Mouse (Mus musculus) spleen, adult 2 months (tissue): ENCODE results near the gene Runx1. TPM values are rescaled to one million over a fixed set of nuclear protein-coding genes. Genes with fewer than 3 reads are reported as not detected.

ENCODE experiments used
- DNase-seq, 2 experiments: peaks; one replicate each; pipeline versions ENCODE4 v3.0.0 to v3.0.0-alpha.2; 2012 to 2021; ENCODE audit warnings: low spot score in 2 of 2, low read depth in 1 of 2
- H3K27ac ChIP-seq: fragments of 200-500 bp; 2 replicates; pipeline ENCODE4 v1.5.1; 2012; ENCODE audit warnings: low read length, inconsistent platforms; ENCODE audit not compliant: insufficient read depth
- H3K27me3 ChIP-seq: fragments of 200-500 bp; 2 replicates; pipeline ENCODE4 v1.6.1; 2012; ENCODE audit warnings: mild to moderate bottlenecking, moderate library complexity, low read length, inconsistent platforms; ENCODE audit not compliant: control insufficient read depth, insufficient read depth
- H3K36me3 ChIP-seq: fragments of 200-500 bp; 2 replicates; pipeline ENCODE4 v1.6.1; 2012; ENCODE audit warnings: mild to moderate bottlenecking, low read length, inconsistent platforms; ENCODE audit not compliant: control insufficient read depth, insufficient read depth
- H3K4me1 ChIP-seq: fragments of 200-500 bp; 2 replicates; pipeline ENCODE4 v1.6.1; 2011; ENCODE audit warnings: inconsistent platforms; ENCODE audit not compliant: control insufficient read depth, insufficient read depth, insufficient read length
- H3K4me3 ChIP-seq: fragments of 200-500 bp; 2 replicates; pipeline ENCODE4 v1.5.1; 2011; ENCODE audit warnings: mild to moderate bottlenecking, inconsistent platforms; ENCODE audit not compliant: insufficient read depth, insufficient read length; ENCODE audit errors: extremely low read depth
- CTCF ChIP-seq: fragments of 200-500 bp; IDR thresholded peaks from 2 replicates; pipeline ENCODE4 v1.5.1; 2011; ENCODE audit warnings: mild to moderate bottlenecking, inconsistent platforms; ENCODE audit not compliant: insufficient read depth, insufficient read length, insufficient replicate concordance; ENCODE audit errors: extremely low read depth
- POLR2A ChIP-seq: fragments of 200-500 bp; IDR thresholded peaks from 2 replicates; pipeline ENCODE4 v1.6.1; 2011; ENCODE audit warnings: low read depth, low read length, inconsistent platforms
- WGBS: fragments of 180-500 bp; shearing (Covaris S2); methylation state at CpG from one replicate; pipeline ENCODE4 v1.1.7; 2018; 5-methylcytosine and 5-hydroxymethylcytosine counted together
- polyA plus RNA-seq: library from polyadenylated mRNA; depleted of rRNA; stranded (reverse); fragments of >200 nt; gene quantifications from 2 replicates; pipeline ENCODE4 v1.2.3, GENCODE M21; 2012

The Runx1 gene
- polyA plus RNA-seq, 1 experiment, result 26.7 TPM

DNA sequence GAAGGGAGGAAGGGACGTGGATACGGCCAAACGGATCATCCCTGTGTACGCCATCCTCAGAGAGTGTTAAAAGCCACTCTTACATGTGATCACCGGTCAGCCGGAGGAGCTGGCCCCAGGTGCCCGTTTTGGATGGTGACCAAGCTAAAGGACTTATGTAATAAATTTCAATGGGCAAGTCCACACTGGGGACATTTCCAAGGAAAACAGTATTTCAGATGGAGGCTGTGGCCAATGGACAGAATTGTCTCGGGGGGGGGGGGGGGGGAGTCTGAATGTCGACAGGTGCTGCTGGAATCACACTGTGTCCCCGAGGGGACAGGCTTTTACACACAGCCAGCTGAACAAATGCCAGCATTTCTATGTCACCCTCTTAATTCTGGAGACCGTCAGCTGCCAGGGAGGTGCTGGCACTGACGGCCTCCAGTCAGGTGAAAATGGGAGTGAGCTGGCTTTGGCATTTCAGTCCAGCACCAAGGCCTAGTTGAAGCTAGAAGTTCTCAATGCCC, 214.3 kb downstream of the Runx1 start:
- DNase-seq, result no peak
- Histone ChIP-seq H3K27ac (no peak overlapping the region), H3K27me3 (no peaks in the 10 kb centered on the region), H3K4me3 (no peak overlapping the region), H3K36me3 (peaks cover 25% of the 10 kb centered on the region), H3K4me1 (no peaks in the 10 kb centered on the region)
- TF ChIP-seq POLR2A, result no peak
- 97% methylated on average over 12 of the region's 12 CpGs for WGBS

DNA sequence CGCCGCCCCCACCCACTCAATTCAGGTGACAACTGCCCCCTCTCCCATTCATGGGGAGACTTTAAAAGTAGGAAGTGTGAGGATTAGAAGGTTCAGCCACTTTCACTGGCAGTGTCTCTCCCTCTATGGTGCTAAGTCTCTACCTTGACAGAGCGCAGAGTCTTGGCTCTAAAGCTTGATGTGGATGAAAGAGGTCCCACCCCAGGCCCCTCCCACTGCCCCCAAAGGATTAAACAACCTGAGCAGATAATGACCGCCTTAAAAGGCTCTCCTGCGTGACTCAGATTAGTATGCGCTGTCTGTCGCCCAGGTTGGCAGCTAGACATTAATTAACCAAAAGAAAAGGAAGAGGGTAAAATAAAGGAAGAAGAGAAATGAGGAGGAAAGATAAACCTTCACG, 215.5 kb downstream of the Runx1 start:
- DNase-seq, result no peak
- H3K4me1 ChIP-seq, result no peaks in the 10 kb centered on the region
- WGBS, result 89% methylated on average over 8 of the region's 8 CpGs
- H3K27me3 ChIP-seq, result no peaks in the 10 kb centered on the region; the same call in 1 of the 2 replicates
- H3K27ac ChIP-seq, result no peak overlapping the region
- peaks cover 37% of the 10 kb centered on the region for H3K36me3 ChIP-seq
- no peak for TF ChIP-seq CTCF
- no peak for TF ChIP-seq POLR2A
- H3K4me3 ChIP-seq, result no peak overlapping the region

DNA sequence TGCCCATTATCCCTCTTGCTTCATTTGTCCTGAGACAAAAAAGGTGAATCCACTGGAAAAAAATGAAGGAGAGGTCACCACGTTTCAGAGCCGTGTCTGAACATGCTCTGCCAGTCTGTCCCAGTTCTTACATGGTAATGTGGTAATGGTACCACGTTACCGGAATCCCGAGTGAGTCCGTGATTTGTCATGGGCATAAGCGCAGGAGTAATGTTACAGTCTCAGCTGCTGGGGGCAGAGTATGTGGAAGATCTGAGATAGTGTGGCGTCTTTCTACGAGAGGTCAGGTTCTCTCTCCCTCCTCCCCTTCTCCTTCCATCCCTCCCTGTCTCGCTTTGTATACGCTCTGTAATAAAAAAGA, 216.3 kb downstream of the Runx1 start:
- Histone ChIP-seq H3K4me3 (no peak overlapping the region), H3K27me3 (no peaks in the 10 kb centered on the region; the same call in 1 of the 2 replicates), H3K4me1 (no peaks in the 10 kb centered on the region), H3K27ac (no peak overlapping the region), H3K36me3 (peaks cover 41% of the 10 kb centered on the region)
- TF ChIP-seq POLR2A (no peak), CTCF (no peak)
- WGBS, result 95% methylated on average over 11 of the region's 11 CpGs
- DNase-seq, result no peak

DNA sequence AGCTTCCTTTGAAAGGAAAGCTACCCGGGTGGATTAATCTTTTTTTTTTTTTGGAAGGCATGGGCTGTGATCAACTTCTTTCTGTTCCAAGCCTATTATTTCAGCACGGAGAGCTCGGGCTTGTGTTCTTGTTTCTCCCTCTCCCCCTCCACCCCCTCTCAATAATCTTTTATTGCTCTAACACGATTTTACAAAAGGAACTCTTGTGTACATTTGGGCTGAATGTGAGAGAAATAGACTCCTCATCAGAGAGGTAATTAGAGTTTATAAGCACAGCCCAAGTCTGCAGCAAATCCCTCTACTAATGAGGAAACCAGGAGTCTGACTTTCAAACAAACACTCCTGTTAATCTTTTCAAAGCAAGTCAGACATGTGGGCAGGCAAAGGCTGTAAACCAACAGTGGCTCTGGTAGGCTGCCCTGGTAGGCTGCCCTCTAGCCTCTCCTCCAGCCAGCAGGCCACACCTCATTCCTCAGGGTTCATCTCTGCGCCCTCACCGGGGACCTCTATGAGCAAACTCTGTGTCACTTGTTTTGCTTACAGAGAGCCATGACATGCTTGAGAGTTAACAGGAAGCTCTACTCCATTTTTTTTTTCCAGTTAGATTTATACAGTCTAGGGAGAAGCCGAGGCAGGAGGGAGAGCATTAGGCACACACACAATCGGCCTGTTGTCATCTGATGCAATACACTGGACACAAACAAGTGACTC, 216.8 kb downstream of the Runx1 start:
- 86% methylated on average over 8 of the region's 8 CpGs for WGBS
- Histone ChIP-seq H3K4me1 (no peaks in the 10 kb centered on the region), H3K27me3 (no peaks in the 10 kb centered on the region; the same call in 1 of the 2 replicates), H3K4me3 (no peak overlapping the region), H3K27ac (no peak overlapping the region), H3K36me3 (peaks cover 46% of the 10 kb centered on the region)
- no peak for DNase-seq
- no peak for TF ChIP-seq POLR2A
- no peak for TF ChIP-seq CTCF

DNA sequence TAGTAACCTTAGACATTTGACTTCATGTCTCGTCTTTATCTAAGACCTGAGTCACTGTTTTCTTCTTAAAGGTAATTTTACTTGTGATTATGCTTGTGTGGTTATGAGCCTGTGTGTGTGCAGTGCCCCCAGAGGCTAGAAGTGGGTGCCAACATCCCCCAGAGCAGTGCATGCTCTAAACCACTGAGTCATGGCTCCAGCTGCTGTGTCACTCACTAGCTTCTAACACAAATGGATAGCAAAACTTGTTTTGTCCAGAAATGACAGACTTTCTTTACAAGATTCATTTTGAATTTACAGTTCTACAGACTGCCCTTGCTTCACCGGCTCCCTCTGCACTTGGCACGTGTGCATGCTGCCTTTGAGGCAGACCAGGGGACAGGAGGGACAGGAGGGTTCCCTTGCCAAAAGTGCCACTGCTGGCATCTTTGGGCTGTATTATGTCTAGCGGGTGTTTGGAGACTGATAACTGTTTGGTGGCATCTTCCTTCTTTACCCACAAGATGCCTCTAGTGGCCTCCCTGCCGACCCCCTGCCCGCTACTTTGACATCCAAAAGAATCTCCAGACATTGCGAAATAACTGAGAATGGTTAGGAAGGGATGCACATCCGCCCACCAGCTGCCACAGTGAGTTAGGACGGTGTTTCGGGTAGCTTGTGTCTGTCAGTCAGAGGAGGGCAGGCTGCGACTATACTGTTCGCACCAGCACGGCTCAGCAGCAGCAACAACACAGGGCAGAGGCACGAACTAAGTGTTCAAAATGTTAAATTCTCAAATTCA, 217.6 kb downstream of the Runx1 start:
- Histone ChIP-seq H3K36me3 (peaks cover 45% of the 10 kb centered on the region), H3K4me1 (no peaks in the 10 kb centered on the region), H3K27me3 (no peaks in the 10 kb centered on the region; the same call in 1 of the 2 replicates), H3K27ac (no peak overlapping the region), H3K4me3 (no peak overlapping the region)
- DNase-seq, result no peak
- 86% methylated on average over 14 of the region's 14 CpGs for WGBS
- TF ChIP-seq CTCF (no peak), POLR2A (no peak)

DNA sequence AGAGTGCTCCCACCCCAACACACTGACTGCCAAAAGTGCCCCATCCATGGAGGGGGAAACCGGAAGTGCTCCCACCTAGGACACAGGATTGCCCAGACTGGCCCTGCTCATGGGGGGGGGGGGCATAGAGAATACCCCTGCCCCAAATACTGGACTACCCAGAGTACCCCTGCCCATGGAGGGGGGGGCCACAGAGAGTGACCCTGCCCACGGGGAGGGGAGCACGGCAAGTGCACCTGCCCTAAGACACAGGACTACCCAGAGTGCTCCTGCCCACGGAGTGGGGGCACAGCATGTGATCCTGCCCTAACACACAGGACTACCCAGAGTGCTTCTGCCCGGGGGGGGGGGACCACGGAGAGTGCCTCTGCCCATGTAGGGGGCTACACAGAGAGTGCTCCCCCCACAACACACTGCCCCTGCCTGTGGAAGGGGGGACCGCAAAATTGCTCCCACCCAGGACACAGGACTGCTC, 219.4 kb downstream of the Runx1 start:
- H3K36me3 ChIP-seq, result peaks cover 33% of the 10 kb centered on the region
- H3K4me1 ChIP-seq, result no peaks in the 10 kb centered on the region
- no peaks in the 10 kb centered on the region; the same call in 1 of the 2 replicates for H3K27me3 ChIP-seq
- H3K27ac ChIP-seq, result no peak overlapping the region
- no peak overlapping the region for H3K4me3 ChIP-seq
- 91% methylated on average over 7 of the region's 7 CpGs for WGBS
- DNase-seq, result no peak
- TF ChIP-seq CTCF (no peak), POLR2A (no peak)
